Mouse (Mus musculus) megakaryocyte, adult 5-6 weeks (primary cell): Measurements from ENCODE around the gene Kxd1. TPM values are rescaled to one million over a fixed set of nuclear protein-coding genes. Genes with fewer than 3 reads are reported as not detected.

Experiments used
- ATAC-seq: 2 replicates; pipeline ENCODE4 v1.8.0; 2016; ENCODE audit warnings: mild to moderate bottlenecking, inconsistent platforms; ENCODE audit not compliant: poor library complexity, severe bottlenecking
- total RNA-seq, 2 experiments: library from RNA; stranded (forward) in 1 of 2; stranded (reverse) in 1 of 2; fragments of 153-499, 151-499 nt in 1 of 2; fragments of 221-1000, 200-1000 nt in 1 of 2; gene quantifications; 2 replicates each; pipeline versions ENCODE4 v1.2.3 to v1.2.4; 2015 to 2017

Kxd1 gene
- total RNA-seq, 2 experiments from 2014 or later: 71.4 to 88.7 TPM

DNA sequence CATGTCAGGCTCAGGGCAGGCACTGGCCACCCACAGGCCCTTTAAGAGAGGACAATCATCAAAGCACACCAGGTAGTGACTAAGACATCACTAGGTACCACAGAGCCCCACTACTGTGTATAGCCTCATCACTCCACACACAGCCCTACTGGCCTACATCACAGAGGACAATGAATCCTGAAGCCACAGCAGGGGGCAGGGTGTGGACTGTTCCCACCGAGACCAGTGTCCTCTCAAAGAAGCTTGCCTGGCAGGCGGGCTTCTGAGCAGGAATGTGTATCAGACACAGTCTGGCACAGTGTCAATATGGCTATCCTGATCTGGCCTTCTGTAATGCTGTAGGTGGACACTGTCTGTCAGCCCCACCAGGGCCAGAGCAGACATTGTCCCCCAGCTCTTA, 57.8 kb downstream of the Kxd1 start:
- no peak for ATAC-seq

- ATAC-seq: no peak
These were observed 58.4 kb downstream of the Kxd1 start for GRCm38 (mm10) chr8:70469295-70469916.

DNA sequence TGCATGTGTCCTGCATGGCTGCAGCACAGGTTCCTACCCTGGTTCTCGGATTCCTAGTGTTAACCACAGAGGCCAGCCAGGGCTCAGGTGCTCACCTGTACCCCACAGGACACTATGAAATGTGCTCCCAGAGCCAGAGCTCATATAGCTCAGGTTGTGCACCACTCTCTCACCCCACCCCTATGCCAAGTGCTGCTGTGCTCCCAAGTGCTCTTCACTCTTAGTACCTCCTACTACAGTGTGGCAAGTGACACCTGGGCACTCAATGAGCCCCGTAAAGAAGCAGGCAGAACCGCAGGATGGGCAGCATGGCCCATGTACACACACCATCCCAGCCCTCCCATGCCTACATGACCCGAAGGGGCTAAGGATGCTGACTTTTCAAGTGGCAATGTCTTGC, 59.0 kb downstream of the Kxd1 start:
- ATAC-seq: no peak

DNA sequence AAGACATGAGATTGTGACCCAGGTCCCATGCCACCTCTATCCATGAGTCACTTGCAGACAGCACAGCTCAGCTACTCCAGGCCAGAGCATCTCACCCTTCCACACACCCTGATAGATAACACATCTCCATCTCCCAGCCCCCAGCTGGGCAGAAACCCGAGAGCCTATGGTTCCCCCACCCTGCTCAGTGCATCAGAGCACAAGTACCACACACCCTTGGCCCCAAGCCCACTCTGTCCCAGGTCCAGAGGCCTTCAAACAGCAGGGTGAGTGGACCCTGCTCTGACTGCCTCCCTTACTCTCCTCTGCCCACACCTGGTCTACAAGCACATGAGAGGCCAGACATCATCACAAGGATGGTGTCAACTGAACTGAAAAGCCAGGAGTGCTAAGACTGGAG, 59.8 kb downstream of the Kxd1 start:
- no peak for ATAC-seq

DNA sequence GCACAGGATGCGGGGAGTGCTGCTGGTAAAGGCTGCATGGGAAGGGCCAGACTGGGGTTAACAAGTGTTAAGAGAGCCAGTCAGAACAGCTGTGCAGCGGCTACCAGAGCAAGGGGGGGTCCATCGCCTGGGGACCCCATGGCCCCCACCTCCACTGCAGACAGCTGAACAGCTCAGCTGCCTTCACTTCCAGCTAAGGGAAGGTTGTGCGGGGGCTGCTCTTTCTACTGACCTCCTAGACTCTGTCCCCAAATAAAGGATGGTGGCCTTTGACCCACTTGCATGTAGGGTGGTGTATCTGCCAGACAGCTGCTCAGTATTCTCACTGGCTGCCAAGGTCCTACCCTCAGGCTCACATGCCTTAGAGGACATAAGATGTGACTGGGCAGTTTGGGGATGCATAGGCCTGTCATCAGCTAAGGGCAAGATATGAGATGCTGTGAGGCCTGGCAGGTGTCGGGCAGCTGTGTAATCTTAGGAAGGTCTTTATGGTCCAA, 60.5 kb downstream of the Kxd1 start:
- no peak for ATAC-seq

DNA sequence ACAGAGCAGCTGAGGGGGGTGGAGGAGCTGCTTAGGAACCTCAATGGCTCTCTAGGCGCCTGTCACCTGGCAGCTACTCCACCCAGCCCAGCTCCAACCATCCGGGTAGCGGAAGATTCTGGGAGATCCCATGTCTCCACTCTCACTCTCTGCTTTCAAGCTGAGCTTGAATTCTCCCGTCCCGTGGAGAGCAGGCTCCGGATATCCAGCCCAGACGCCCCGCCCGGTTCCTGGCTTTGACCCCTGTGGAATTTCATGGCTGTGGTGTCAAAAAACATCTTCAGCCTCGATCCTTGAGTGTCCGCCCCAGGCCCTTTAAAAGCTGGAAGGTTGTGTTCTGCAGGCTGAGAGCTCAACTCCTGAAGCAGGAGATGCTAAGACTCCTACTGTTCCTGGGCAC, 61.0 kb downstream of the Kxd1 start:
- ATAC-seq: no peak

DNA sequence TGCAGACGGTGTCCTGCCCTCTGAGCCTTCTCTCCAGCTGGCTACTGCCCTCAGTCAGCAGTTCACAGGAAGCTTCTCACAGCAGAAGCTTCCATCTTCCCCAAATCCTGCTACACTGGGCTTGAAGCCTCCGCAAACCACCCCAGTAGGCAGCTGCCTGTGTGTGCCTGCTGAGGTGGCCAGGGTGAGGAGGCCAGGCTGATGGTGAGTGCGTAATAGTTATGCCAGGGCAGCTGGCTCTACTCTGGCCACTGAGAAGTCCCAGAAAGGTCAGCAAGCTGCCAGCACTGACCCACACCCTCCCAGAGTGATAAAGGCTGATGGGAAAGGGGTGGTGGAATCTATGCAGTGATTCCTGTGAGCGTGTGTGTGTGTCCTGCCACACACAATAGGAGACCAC, 61.5 kb downstream of the Kxd1 start:
- ATAC-seq: no peak

GRCm38 (mm10) chr8:70465701-70466100, 62.1 kb downstream of the Kxd1 start:
- ATAC-seq: no peak

- no peak for ATAC-seq
These were observed 63.6 kb downstream of the Kxd1 start for GRCm38 (mm10) chr8:70464162-70464561.

DNA sequence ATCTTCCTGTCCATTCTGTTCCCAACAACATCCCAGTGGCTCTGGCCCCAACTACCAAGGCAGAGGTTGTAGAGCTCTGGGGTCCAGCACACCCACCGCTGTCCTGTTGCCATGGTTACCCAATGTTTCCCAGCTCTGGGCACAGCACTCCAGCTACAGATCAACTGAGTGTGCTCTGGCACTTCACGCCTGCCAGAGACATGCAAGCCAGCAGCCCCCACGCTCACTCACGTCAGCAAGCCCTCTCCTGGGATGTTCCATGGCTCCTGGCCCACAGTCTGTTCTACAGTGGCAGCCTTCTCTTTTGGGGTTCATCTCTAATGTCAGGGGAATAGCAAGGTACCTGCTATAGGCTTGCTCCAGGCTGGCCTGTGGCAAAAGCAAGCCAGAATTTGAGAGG, 64.5 kb downstream of the Kxd1 start:
- ATAC-seq: no peak

GRCm38 (mm10) chr8:70462516-70462813, 65.3 kb downstream of the Kxd1 start:
- no peak for ATAC-seq

DNA sequence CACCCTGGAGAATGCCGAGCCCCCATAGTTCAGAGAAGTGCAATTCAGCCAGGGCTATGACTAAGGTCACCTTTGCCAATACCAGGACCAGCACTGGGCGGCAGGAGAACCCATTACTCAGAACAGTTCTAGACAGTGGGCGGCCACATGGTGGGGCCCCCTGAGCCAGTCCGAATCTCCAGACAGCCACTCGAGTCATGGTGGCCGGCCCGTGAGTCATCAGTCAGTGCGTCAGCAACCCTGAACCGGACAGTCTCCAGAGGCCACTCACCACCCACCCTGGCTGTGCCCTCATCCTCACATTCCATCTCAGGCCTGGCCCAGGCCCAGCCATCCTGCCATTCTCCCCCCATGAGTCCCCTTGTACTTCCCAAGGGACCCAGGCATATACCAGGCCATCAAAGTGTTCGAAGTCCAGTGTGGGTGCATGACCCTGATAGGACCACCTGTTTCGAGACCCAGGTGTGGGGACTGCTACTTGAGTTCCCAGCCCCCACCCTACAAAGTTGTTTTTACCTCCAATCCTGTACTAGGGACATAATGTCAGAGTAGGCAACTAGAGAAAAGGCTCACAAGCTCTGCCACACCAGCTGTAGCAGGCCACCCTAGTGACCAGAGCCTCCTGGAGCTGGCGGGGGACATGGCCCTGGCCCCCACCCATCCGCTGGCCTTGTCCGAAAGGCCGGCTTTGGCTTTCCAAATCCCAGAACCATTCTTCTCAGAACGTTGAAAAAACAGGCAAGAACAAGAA, 65.8 kb downstream of the Kxd1 start:
- no peak for ATAC-seq

- no peak for ATAC-seq
These were observed 67.2 kb downstream of the Kxd1 start for GRCm38 (mm10) chr8:70460606-70461005.

DNA sequence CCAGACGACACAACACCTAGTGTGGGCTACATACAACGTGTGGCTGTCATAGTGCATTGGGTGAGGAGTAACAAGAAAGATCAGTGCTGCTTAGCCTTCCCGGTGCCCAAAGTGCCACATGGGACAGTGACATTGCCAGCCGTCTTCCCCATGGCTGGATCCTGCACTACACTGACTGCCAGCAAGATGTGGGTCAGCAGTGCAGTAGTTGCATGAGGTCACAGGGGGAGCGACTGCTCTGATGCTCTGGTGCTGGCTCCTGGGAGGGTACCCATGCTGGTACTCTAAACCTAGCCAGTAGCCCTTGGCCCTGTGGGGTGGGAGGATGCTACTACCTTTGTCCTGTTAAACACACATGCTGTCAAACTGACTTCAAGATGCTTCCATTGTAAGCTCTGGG, 67.6 kb downstream of the Kxd1 start:
- no peak for ATAC-seq

DNA sequence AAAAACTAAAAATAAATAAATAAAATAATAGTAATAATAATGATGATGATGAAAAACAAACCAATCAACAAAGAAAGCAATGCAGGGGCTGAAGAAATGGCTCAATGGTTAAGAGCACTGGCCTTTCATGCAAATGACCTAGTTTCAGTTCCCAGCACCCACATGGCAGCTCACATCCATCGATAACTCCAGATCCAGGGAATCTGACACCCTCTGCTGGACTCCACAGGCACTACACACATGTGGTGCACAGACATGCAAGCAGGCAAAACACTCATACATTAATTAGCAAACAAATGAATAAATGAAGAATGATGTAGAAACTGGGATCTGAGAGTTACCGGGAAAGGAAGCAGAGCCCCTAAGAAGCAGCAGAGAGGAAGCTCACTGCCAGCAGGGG, 68.1 kb downstream of the Kxd1 start:
- ATAC-seq: no peak

DNA sequence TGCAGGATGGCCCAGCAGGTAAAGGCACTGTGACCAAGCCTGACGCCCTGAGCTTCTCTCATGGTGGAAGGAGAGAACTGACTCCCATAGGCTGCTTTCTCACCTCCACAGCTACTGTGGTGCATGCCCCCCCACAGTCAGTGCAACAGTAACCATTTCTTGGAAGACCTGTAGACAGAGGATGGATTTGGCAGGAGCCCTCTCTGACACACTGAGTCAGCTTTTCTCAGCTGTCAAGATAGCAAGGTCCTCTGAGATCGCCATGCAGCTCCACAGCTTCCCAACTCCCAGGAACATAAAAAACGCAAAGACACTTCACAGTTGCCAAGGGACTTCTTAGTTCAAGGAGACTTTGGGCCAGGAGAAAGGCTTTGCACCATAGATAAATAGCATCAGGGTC, 69.3 kb downstream of the Kxd1 start:
- ATAC-seq: no peak

Other genes with a start within 250 kb of the Kxd1 start
- 1.6 and 3.5 TPM in 2 replicates for gene Homer3, start 245.1 kb downstream of the Kxd1 start, total RNA-seq (2015)
- gene Homer3, start 245.1 kb downstream of the Kxd1 start, total RNA-seq (2017): 2.9 and 8.0 TPM in 2 replicates
- gene Ddx49, start 225.5 kb downstream of the Kxd1 start, total RNA-seq (2015): 17.9 and 19.9 TPM in 2 replicates
- 53.6 and 81.7 TPM in 2 replicates for gene Ddx49, start 225.5 kb downstream of the Kxd1 start, total RNA-seq (2017)
- 163 and 178 TPM in 2 replicates for gene Cope, start 225.4 kb downstream of the Kxd1 start, total RNA-seq (2015)
- gene Cope, start 225.4 kb downstream of the Kxd1 start, total RNA-seq (2017): 89.1 and 96.1 TPM in 2 replicates
- gene Cers1, start 212.2 kb downstream of the Kxd1 start, total RNA-seq (2015): not detected in 2 replicates
- gene Cers1, start 212.2 kb downstream of the Kxd1 start, total RNA-seq (2017): not detected in 2 replicates
- not detected in 2 replicates for gene Gdf1, start 198.1 kb downstream of the Kxd1 start, total RNA-seq (2015)
- gene Gdf1, start 198.1 kb downstream of the Kxd1 start, total RNA-seq (2017): not detected in 2 replicates
- 10.9 and 11.7 TPM in 2 replicates for gene Upf1, start 174.7 kb downstream of the Kxd1 start, total RNA-seq (2015)
- gene Upf1, start 174.7 kb downstream of the Kxd1 start, total RNA-seq (2017): 24.4 and 30.7 TPM in 2 replicates
- gene Comp, start 154.4 kb downstream of the Kxd1 start, total RNA-seq (2015): not detected in 2 replicates
- 0.12 TPM in 1 of 2 replicates, not detected in the other for gene Comp, start 154.4 kb downstream of the Kxd1 start, total RNA-seq (2017)
- gene Crtc1, start 88.4 kb downstream of the Kxd1 start, total RNA-seq (2015): 2.7 and 3.9 TPM in 2 replicates
- 2.2 TPM in 2 replicates for gene Crtc1, start 88.4 kb downstream of the Kxd1 start, total RNA-seq (2017)
- gene Klhl26, start 51.0 kb downstream of the Kxd1 start, total RNA-seq (2015): 1.6 and 2.4 TPM in 2 replicates
- gene Klhl26, start 51.0 kb downstream of the Kxd1 start, total RNA-seq (2017): 3.6 and 5.4 TPM in 2 replicates
- not detected in 2 replicates for gene Tmem59l, start 40.6 kb downstream of the Kxd1 start, total RNA-seq (2015)
- not detected in 2 replicates for gene Tmem59l, start 40.6 kb downstream of the Kxd1 start, total RNA-seq (2017)
- gene Crlf1, start 34.8 kb downstream of the Kxd1 start, total RNA-seq (2015): not detected in 2 replicates
- not detected in 2 replicates for gene Crlf1, start 34.8 kb downstream of the Kxd1 start, total RNA-seq (2017)
- 40.4 and 47.5 TPM in 2 replicates for gene Rex1bd, start 21.2 kb downstream of the Kxd1 start, total RNA-seq (2015)
- 37.3 and 43.7 TPM in 2 replicates for gene Rex1bd, start 21.2 kb downstream of the Kxd1 start, total RNA-seq (2017)
- 2,237 and 2,370 TPM in 2 replicates for gene Uba52, start 17.2 kb downstream of the Kxd1 start, total RNA-seq (2015)
- 4,162 and 4,635 TPM in 2 replicates for gene Uba52, start 17.2 kb downstream of the Kxd1 start, total RNA-seq (2017)
- gene Fkbp8, start 232 bp downstream of the Kxd1 start, total RNA-seq (2015): 75.1 and 75.3 TPM in 2 replicates
- gene Fkbp8, start 232 bp downstream of the Kxd1 start, total RNA-seq (2017): 146 and 166 TPM in 2 replicates
- 9.3 and 12.5 TPM in 2 replicates for gene Ell, start 11.5 kb upstream of the Kxd1 start, total RNA-seq (2015)
- 11.1 and 11.9 TPM in 2 replicates for gene Ell, start 11.5 kb upstream of the Kxd1 start, total RNA-seq (2017)
- 11.8 and 11.9 TPM in 2 replicates for gene Isyna1, start 66.4 kb upstream of the Kxd1 start, total RNA-seq (2015)
- gene Isyna1, start 66.4 kb upstream of the Kxd1 start, total RNA-seq (2017): 13.9 and 15.7 TPM in 2 replicates
- 35.7 and 38.2 TPM in 2 replicates for gene Ssbp4, start 80.9 kb upstream of the Kxd1 start, total RNA-seq (2015)
- 61.3 and 76.1 TPM in 2 replicates for gene Ssbp4, start 80.9 kb upstream of the Kxd1 start, total RNA-seq (2017)
- gene Lrrc25, start 88.2 kb upstream of the Kxd1 start, total RNA-seq (2015): 62.2 and 64.6 TPM in 2 replicates
- gene Lrrc25, start 88.2 kb upstream of the Kxd1 start, total RNA-seq (2017): 29.3 and 33.8 TPM in 2 replicates
- not detected in 2 replicates for gene Gdf15, start 104.5 kb upstream of the Kxd1 start, total RNA-seq (2015)
- gene Gdf15, start 104.5 kb upstream of the Kxd1 start, total RNA-seq (2017): not detected in 2 replicates
- 5.7 and 6.8 TPM in 2 replicates for gene Pgpep1, start 132.4 kb upstream of the Kxd1 start, total RNA-seq (2015)
- 1.5 and 4.0 TPM in 2 replicates for gene Pgpep1, start 132.4 kb upstream of the Kxd1 start, total RNA-seq (2017)
- 82.1 and 84.4 TPM in 2 replicates for gene Lsm4, start 145.3 kb upstream of the Kxd1 start, total RNA-seq (2015)
- gene Lsm4, start 145.3 kb upstream of the Kxd1 start, total RNA-seq (2017): 106 and 151 TPM in 2 replicates
- gene Jund, start 171.0 kb upstream of the Kxd1 start, total RNA-seq (2015): 26.7 and 44.1 TPM in 2 replicates
- gene Jund, start 171.0 kb upstream of the Kxd1 start, total RNA-seq (2017): 24.0 and 28.9 TPM in 2 replicates
- gene Iqcn, start 175.5 kb upstream of the Kxd1 start, total RNA-seq (2015): 0.11 and 0.27 TPM in 2 replicates
- 0.04 TPM in 1 of 2 replicates, not detected in the other for gene Iqcn, start 175.5 kb upstream of the Kxd1 start, total RNA-seq (2017)
- gene Gm3336, start 190.6 kb upstream of the Kxd1 start, total RNA-seq (2015): not detected in 2 replicates
- gene Gm3336, start 190.6 kb upstream of the Kxd1 start, total RNA-seq (2017): not detected in 2 replicates
- not detected in 2 replicates for gene Pde4c, start 195.8 kb upstream of the Kxd1 start, total RNA-seq (2015)
- not detected in 2 replicates for gene Pde4c, start 195.8 kb upstream of the Kxd1 start, total RNA-seq (2017)
- gene Rab3a, start 226.7 kb upstream of the Kxd1 start, total RNA-seq (2015): 3.3 and 5.8 TPM in 2 replicates
- gene Rab3a, start 226.7 kb upstream of the Kxd1 start, total RNA-seq (2017): 2.1 and 5.1 TPM in 2 replicates
- 34.4 and 44.7 TPM in 2 replicates for gene Mpv17l2, start 233.0 kb upstream of the Kxd1 start, total RNA-seq (2015)
- 8.4 and 15.9 TPM in 2 replicates for gene Mpv17l2, start 233.0 kb upstream of the Kxd1 start, total RNA-seq (2017)
- 4.6 and 5.0 TPM in 2 replicates for gene Pik3r2, start 248.8 kb upstream of the Kxd1 start, total RNA-seq (2015)
- 14.7 and 14.9 TPM in 2 replicates for gene Pik3r2, start 248.8 kb upstream of the Kxd1 start, total RNA-seq (2017)